Mouse (Mus musculus): Measurements from ENCODE around the gene Ubr1.
"Not testable (repeated sequence)": the region's sequence is repeated elsewhere in the genome, so short reads cannot be mapped to it uniquely, and the experiment has no call there.

Gene Ubr1

DNA sequence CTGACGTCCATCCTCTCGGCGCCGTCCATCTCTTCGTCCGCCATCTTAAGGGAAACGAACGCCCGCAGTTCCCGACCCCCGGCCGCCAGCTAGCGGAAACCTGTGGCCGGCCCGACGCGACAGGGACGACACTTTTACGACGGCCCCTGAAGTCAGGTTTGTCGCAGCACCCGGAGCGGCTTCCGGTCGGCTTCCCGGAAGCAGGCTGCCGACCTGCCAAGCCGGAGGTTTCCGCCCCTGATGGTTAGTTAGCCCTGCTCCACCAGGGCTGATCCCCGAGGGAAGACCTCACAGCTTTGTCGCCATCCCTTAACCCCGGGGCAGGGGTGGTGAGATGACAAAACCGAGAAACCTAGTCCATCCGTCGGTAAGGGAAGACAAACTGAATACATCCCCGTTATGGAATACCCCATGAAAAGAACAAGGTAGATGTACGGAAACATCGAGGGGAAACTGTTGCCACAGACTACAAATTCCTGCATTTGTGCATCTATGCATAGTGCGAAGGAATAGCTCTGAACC, at the start of gene Ubr1:
Gene Ubr1, minus strand, starts transcription at position 157 of the 522 bp plus-strand sequence.
- peak; percentile 86 for DNase-seq

DNA sequence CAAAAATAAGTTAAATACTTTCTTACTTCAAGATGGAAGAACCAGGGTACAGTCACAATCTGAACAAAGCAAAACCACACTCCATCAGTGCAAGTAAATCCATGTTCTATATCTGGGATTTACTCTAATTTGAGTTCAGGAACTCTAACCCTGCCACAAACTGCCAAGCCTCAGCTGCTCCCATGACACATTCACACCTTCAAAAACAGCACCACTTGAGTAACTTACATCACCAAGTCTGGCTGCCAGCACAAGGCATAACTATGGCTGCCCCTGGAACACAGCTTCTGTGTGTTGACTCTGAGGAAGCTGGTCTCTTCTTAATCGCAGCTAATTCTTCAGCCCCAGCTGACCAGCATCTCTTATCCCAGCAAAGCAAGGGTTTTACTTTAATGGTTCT, 46.6 kb upstream of the Ubr1 start:
- DNase-seq, result no peak

DNA sequence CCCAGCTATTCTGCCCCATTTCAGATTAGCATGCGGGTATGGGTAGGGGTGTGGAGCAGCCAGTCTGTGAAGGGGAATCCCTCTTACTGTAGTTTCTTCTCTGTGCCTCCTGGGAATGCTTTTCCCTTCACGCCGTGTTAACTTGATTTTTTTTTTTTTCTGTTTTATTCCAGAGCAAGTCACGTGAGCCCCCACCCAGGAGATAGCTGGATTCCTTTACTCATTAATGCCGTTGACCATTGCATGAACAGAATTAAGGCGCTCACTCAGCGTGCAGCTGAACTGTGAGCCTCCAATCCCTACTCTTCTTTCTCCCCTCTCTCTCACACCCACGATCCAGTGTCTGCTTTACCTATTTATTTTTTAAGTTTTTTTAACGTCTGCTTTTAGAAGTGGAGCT, 45.7 kb upstream of the Ubr1 start:
- no peak for DNase-seq

DNA sequence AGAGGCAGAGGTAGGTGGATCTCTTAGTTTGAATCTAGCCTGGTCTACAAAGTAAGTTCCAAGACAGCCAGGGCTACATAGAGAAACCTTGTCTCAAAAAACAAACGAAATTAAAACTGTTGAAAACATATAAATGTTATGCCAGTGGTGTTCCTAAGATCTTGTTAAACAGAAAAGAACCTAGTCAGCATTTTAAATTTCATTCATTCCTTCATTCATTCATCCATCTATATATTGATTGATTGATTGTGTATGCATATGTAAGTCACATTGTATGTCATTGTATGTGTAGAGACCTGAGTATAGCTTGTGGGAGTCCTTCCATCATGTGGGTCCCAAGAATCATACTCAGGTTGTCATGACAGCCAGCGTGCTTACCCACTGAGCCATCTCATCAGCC, 45.0 kb upstream of the Ubr1 start:
- DNase-seq, result no peak

DNA sequence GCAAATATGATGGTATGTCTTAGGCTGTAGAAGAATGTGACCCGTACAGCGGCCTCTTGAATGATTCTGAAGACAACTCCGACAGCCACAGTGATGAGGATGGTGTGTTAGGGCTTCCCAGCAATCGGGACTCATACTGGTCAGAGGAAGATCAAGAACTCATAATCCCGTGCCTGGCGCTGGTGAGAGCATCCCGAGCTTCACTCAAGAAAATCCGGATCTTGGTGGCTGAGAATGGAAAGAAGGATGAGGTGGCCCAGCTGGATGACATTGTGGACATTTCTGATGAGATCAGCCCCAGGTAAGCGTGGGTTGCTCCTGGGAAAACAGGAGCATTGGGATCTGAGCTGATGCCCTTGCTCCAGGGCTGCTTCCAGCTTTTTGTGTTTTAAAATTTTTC, 42.2 kb upstream of the Ubr1 start:
- DNase-seq, result no peak

DNA sequence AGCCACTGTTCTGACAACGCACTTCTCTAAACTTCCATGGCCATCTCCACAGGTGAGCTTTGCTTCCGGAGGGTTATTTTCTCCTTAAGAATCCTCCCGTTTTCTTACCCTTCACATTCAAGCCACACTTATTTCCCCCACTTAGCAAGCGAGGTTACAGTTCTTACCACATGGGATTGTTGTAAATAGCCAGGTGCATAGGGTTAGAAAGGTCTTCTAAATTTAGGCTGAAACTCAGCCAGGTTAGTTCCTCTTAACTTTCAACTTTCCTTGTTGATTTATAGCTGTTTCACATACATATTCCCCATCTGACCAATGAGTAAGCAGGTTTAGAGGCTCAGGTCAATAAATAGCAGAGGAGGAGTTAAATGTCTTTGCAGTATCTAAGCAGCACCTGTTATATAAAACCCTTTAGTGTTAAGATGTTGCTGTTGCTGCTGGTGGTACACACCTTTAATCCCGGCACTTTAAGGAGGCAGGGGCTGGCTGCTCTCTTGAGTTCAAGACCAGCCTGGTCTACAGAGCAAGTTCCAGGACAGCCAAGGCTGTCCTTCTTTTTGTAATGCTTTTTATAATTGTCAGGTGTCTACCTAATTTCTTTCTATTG, 38.7 kb upstream of the Ubr1 start:
- DNase-seq, result no peak

DNA sequence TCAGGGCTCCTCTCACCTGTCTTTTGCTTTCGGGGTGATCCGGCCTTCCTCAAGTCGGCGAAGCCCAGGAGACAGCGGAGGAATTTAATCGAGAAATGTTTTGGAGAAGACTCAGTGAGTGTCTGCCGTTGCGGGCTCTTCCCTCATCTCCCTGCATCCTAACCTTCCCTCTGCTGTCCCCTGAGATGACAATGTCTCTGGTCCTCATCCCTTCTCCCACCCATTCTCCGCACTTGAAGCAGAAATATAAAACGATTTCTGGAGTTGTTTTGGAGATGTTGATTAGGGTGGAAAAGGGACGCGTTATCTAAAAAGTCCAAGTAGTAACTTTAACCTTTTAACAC, 38.1 kb upstream of the Ubr1 start:
- DNase-seq, result no peak

DNA sequence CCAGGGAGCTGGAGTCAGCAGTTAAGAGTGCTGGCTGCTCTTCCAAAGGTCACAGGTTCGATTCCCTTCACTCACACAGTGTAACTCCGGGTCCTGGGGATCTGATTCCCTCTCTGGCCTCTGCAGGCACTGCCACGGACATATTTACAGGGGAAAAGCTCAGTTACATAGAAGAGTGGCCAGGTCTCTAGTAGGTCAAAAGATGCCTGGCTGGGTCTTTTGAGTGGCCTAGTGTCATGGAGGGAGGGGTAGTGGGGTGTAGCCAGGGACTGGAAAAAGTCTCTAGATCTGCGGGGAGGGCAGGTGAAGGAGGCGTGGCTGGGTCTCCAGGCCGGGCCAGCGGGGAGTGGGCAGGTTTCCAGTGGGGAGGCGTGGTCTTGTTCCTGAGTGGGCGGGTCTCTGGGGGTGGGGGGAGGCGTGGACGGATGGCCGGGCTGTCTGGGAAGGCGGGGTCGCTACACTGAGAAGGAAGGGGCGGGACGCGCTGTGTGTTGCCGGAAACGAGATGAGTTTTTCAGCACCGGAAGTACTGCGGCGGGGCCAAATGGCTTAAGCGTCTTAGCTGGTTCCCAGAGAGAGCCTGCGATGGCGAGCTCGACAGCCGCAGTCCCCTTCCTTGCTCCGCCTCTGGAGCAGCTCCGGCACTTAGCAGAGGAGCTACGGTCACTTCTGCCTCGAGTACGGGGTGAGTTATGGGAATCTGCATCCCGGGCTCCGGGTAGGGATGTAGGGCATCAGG, 37.6 kb upstream of the Ubr1 start, which contains the start of gene Ccndbp1:
Gene Ccndbp1, plus strand, starts transcription at position 479 of the 739 bp plus-strand sequence.
- peak; percentile 79 for DNase-seq

DNA sequence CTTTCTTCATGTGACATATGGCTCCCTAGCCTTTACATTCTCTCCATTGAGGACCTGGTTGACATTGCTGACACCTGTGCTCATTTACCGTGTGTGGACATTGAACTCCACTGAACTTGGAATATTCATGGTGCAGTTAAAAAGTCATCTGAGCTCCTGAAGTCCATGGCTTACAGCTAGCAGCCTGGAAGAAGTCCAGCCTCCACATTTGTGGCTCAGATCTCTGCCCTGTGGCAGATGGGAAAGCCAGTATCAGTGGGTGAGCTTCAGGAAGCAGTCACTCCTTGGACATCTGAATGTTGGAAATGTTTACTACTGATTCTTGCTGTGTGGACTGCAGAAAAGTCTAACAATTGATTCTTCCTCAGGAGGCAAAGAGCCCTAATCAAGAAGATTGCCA, 36.5 kb upstream of the Ubr1 start:
- DNase-seq, result no peak

DNA sequence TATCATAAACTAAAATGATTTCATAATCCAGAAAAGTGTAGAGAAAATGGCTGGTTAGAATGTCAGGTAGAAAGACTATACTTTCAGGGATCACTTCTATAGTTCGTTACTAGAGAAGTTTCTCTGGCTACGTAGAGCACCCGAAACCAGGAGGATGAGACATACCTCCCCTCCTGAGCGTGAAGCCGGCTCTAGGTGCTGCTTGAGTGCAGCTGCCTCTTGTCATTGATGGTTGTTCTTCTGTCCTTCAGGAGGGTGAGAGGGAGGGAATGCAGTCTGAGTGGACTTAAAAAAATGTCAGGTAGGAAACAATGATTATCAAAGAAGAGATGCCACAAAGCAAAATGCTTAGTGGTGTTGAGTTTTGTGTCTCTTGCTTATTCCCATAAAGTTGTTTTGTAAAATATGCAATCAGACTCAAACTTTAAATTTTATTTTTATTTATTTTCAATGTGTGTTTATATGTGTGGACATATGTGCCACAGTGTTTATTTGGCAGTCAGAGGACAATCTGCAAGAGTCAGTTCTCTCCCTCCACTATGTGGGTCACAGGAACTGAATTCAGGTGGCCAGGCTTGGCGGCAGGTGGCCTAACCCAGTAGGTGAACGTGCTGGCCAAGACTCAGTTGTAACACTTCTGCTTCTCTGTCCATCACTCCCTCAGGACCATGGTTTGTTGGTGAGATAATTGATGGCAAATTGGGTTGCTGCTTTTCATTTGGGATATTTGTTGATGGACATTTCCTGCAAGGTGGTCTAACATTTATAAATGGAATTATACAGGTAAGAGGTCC, 33.7 kb upstream of the Ubr1 start:
- no peak for DNase-seq

DNA sequence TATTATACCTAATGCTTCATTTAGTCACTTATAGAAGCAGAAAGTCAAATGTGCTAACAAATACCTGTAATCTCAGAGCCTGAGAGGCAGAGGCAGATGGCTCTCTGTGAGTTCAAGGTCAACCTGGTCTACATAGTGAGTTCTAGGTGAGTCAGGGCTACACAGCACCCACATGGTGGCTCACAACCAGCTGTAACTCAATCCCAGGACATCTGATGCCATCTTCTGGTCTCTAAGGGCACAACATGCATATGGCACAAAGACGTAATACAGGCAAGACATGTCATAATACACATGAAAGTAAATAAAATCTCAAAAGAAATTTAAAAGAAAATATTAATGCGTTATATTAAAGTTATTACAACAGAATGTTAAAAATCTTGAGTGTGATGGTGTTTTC, 33.1 kb upstream of the Ubr1 start:
- DNase-seq, result no peak

DNA sequence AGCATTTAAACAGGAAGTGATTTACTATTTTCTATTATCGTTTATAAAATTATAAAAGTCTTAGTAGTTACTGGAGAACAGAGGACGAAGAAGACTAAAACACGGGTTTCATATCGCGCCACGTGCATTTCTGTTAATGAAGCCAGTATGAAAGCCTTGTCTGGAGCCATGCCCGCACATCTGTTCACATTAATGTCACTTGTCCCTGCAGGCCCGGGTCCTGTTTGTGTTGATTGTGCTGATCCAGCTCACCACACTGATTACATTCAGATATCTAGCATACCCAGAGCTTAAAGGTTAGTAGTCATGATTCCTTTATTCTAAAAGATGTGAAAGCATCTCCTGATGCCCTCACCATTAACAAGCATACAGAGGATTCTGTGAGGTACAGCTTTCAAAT, 28.3 kb upstream of the Ubr1 start:
- no peak for DNase-seq

DNA sequence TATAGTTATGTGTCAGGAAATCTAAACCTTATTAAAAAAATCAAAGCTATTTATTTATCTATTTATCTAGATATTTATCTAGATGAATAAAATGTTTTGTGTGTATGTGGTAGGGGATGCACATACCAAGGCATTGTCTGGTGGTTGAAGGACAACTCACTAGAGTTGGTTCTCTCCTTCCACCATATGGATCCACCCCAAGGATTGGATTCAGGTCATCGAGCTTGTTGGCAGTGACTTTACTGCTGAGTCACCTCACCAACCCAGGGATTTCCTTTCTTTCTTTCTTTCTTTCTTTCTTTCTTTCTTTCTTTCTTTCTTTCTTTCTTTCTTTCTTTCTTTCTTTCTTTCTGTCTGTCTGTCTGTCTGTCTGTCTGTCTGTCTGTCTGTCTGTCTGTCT, 26.1 kb upstream of the Ubr1 start:
- DNase-seq, result not testable (repeated sequence)

DNA sequence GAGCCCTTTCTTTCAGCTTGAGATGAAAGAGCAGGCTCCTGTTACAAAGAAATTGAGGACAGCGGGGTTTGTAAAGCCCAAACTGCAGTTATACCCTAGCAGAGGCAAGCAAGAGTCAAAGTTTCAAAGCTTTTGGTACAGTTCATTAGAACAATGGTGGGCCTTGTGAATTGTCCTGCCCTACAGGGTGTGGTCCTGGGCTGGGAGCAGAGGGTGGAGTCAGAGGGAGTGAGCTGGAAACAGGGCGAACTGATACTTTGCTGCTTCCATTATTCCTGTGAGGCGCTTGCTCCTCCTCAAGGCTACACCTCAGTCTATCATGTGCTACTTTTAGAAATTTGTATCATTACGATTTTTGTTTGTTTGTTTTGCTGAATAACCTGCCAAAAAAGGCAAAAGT, 20.7 kb upstream of the Ubr1 start:
- no peak for DNase-seq

DNA sequence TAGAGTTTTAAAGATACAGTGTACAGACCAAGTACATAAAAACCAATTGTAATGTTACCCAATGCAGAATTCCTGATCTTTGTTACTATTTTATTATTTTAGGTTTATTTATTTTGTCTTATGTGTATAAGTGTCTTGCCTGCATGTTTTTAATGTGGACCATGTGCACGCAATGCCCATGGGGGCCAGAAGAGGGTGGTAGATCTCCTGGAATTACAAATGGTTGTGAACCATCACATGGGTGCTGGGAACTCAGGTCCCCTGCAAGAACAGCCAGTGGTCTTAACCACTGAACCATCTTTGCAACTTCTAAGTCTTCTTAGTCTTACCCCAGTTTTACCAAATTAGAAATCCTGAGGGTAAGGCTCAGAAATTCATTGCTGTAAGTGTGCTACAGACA, 14.7 kb upstream of the Ubr1 start:
- no peak for DNase-seq

DNA sequence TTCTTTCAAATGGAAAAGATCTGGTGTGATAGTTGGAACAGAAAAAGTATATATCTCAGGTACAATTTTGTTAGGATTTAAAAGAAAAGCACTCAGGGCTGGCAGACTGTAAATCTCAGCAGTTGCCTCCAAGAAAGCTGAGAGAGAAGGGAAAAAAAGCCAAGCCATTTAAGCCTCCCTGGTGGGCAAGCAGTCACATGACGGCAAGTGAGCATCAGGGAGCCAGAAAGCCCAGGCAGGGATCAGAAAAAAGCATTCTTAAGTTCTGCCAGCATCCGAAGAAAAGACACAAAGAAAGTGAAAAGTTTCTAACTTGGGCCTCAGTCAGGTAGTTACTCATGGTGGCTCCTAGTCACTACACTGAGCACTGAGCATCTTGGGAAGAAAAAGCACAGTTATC, 13.1 kb upstream of the Ubr1 start:
- no peak for DNase-seq

DNA sequence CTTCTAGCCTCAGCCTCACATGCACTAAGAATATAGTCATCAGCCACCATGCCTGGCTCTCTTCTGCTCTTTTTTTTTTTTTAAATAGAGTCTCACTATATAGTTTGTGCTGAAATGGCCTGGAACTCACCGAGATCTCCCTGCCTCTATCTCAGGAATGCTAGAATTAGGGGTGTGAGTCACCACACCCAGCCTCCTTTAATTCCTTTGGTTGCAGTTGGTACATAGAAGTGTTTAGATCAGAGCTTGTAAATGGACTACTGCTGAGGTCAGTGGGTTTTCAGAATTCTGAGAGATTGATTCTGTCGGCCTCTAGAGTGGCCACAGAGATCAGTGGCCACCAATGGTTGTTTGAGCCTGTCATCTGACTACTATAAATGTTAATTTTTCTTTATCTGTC, 10.3 kb upstream of the Ubr1 start:
- DNase-seq, result no peak

DNA sequence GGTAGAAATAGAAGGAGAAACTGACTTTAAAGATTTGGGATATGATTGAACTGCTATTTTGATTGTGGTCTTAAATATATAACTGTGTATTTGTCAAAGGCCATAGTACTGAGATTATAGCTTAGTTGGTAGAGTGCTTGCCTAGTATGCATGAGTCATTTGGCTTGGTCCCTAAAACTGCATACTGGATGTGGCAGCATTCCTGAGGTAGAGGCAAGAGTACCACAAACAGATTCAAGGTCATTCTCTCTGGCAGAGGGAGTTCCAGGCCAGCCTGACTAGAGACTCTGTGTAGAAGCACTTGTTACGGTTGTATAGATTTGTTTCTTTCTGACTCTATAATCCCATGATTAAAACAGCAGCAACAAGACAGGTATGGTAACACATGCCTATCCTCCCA, 9.3 kb upstream of the Ubr1 start:
- DNase-seq, result no peak

DNA sequence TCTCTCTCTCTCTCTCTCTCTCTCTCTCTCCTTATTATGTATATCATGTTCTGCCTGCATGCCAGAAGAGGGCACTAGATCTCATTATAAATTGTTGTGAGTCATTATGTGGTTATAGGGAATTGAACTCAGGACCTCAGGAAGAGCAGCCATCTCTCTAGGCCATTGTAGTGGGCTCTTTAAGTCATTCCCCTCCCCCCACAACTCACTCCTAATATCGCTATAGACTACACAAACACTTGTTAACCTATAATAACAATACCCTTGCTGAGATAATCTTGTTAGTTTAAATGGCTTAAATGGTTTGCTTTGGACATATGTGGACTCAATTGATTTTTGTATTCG, 8.2 kb upstream of the Ubr1 start:
- no peak for DNase-seq

DNA sequence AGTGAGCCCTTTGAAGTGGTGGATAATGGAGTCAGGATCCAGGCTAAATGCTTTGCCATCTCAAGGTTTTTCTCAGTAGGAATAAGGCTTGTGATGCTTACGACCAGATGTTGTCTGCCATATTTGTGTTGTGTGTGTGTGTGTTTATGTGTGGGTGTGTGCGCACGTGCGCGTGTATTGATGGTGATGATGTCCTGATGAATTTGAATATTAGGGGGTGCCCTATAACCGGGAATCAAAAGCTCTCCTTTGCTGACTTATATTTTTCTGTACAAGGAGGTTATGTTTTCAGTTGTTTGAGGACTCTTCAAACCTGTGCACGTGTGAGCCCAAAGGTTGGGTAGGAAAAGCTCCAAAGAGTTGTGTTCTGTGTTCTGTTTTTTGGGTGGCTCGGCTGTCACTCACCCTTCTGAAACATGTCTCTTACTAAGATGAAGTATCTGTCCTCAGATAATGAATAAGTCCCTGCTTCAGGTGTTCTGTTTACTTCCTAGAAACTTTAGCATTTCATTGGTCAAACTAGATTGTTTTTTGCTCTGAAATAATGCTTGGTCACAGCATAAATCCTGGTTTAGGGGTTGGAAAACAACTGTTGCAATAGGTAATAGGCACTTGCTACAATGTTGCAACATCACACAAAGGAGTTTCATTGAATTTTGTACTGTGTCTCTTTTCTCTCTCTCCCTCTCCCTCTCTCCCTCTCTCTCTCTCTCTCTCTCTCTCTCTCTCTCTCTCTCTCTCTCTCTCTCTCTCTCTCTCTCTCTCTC, 7.6 kb upstream of the Ubr1 start:
- no peak for DNase-seq

DNA sequence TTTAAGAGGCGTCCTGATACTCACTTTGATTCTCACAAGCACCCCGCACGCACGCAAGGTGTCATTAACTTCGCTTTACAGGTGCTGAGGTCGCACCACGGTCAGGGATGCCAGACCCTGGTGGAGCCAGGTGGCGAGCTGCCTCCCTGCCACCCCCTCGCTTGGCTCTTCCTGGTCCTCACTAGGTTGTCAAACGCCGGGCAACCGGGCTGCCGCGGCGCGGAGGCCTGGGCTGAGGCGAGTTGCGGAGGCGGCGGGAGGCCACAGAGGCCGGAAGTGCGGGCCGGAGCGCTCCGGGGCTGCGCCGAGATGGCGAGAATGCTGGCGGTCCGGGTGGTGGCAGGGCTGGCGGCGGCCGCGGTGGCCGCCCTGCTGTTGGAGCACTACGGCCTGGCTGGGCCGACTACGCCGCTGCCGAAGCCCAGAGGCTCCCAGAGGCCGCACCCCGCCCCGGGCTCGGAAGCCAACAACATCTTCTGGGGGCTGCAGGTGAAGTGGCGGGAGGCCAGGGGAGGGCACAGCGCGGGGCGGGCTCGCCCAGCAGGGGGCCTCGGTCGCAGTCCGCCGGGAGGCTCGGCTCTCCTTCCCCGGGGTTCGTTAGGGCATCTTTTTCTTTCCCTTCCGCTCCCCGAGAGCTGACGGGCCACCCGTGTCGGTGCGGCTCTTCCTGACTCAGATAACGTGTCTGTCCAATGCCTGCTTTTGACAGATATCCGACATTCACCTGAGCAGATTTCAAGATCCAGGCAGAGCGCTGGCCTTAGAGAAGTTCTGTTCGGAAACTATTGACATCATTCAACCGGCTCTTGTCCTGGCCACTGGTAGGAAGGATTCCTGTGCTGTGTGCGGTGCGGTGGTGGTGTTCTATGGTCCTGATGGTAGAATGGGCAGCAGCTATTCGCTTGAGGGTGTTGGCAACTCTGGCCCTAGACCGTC, 6.7 kb upstream of the Ubr1 start, which contains the start of gene Tmem62:
Gene Tmem62, plus strand, starts transcription at position 28 of the 936 bp plus-strand sequence.
- DNase-seq, result peak; percentile 76

DNA sequence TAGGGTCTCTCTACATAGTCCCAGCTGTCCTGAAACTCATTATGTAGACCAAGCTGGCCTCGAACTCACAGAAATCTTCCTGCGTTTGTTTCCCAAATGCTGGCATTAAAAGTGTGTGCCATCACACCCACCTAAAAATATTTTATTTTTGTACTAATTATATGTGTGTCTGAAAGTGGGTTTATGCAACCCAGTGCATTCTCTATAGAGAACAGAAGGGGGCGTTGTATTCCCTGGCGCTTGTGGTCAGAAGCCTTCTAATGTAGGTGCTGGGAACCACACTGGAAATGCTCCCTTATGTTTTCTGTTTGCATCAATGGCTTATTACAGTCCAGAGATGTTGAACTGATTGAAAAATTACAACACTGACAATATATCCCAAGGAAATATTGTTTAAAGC, 5.8 kb upstream of the Ubr1 start:
- DNase-seq, result no peak
